Mouse (Mus musculus) ES-Bruce4 (cell line): ENCODE measurements at regions not wholly inside any gene's neighbourhood (a gene's known extent, or its start where the extent isn't known, plus 50 kb on each side); places are given as distances from the start of the nearest gene placed in this dataset.

Experiments used
- CTCF ChIP-seq: IDR thresholded peaks from one replicate; pipeline ENCODE4 v1.8.1; 2011; ENCODE audit warnings: low read depth, low read length
- EP300 ChIP-seq: IDR thresholded peaks from 2 replicates; pipeline ENCODE4 v1.6.1; 2011; ENCODE audit warnings: low read depth, low read length; ENCODE audit not compliant: insufficient read depth
- POLR2A ChIP-seq: IDR thresholded peaks from one replicate; pipeline ENCODE4 v1.8.1; 2011; ENCODE audit warnings: low read length; ENCODE audit not compliant: insufficient read depth

DNA sequence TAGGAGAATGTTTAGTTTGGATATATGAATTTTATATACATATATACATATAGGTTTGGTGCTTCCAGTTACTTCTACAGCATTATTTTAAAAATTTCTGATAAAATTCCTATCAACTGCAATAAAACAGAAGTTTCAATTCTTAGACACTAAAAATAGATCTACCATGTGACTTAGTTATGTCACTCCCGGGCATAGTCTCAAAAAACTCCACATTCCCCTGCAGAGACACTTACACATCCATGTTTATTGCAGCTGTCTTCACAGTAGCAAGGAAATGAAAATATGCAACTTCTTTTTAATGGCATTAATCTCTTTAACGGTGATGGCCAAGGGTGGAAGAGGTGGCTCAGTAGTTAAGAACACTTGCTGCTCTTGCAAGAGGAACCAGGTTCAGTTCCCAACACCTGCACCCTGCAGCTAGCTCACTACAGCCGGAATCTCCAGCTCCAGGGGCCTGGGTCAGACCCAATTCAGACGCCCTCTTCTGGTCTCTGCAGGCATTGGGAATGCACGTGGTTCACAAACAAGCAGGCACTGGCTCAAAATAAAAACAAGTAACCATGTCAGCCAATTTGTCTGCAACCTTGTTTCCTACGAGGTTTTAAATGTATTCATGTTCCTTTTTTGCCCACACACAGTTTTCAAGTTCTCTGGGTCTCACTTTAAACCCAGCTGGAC is 204.4 kb downstream of the Adra2a start:
- TF ChIP-seq EP300 = no peak
- no peak for TF ChIP-seq POLR2A
- peak; percentile 60 for TF ChIP-seq CTCF
